Mouse (Mus musculus): ENCODE measurements around the gene Cbfa2t2.
A peak's percentile ranks its signal among the peaks of the same experiment; 100 is the strongest.

Gene Cbfa2t2

DNA sequence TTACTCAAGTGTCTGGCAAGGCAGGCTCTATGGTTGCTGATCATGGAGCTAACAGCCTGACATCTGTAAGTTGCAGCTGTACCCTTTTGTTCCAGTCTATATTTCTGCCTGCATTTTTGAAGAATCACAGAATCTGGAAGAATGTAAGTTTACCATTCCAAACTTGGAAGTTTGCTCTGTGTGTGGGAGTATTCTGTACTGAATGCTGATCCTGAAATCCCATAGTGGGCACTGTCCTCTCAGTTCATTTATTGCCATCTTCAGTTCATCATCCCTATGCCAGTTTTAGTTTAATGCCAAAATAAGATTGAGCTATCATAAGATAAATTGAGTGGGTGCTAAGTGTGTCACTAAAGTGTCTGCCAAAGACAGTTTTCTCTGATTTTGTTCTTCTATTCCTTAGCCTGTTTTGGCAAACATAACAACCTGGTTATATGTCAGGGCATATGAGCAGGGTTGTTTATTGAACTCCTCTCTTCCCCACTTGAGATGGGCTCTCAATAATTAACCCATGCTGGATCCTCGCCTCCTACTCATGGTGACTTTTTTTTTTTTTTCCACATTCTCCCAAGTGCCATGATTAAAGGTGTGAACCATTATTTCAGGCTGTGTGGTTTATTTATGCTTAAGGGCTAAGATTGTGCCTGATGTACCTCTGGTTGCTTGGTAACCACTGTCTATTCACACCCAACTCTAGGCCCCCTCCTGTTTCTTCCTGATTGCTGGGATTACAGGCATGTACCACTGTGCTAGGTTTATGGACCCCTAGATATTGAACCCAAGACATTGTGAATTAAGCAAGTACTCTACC is 38.2 kb downstream of the Cbfa2t2 start:
- DNase-seq (ENCODE audit: low spot score), result no peak

DNA sequence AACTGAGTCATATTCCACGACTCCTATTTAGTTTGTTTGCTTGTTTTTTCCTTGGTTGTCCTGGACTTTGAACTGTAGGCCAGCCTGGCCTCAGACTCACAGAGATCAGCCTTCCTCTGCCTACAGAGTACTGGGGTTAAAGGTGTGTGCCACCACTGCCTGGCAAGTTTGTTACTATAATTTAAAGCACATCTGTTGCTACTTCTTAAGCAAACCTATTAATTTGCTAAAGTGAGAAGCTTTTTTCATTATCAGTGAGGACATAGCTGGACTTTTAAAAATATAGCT is 38.7 kb downstream of the Cbfa2t2 start:
- DNase-seq (ENCODE audit: low spot score), result no peak

DNA sequence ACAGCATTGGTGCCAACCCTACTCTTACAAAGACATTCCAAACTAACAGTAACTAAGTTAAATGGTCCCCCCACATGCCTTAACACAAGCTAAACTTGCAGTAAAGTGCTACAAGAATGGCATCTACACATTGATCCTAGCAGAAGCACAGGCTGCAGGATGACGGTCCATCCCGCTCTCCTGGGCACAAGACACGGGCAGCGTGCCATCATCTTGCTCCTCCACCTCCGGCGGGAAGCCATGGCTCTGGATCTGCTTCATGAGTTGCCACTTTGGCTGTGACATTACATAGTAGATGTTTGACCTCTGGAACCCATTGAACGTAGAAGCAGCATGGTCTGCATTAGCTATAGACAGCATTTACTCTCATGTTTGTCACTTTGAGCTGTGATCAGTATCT is 39.6 kb downstream of the Cbfa2t2 start:
- no peak for DNase-seq (ENCODE audit: low spot score)

DNA sequence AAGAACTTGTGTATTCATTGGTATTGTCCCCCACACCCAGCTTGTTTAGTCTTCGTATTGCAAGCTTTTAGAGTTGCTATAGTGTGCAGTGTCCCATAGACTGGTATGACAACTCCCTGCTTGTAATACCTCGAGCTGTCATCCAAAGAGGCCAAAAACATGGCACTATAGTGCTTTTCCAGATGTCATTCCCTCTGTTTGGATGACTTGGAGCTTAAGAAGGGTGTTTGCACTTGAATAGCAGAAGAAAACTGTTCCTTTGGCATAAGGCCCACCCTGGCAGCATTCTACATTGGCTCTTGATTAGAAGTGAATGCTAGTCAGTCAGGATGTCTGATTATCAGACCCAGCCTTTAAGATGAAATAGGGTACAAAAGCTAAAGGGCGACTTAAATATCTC is 40.7 kb downstream of the Cbfa2t2 start:
- DNase-seq (ENCODE audit: low spot score), result no peak

DNA sequence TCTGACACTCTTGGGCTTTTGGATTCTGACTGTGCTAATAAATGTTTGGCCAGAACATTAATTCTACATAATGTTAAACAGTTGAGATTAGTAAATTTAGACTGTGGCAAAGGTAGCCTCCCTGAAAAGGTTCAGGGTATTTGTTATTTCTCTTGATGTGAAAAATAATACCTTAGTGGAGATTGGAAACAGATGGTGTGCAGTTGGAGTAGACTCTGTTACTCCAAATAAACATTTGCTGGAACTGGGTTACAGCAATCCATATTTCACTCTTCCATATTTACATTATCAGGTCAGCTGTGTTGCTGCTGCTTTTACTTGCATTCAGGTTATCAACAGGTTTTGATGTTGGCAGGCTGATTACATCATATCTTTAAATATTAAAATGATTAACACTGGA is 55.5 kb downstream of the Cbfa2t2 start:
- DNase-seq (ENCODE audit: low spot score), result peak; percentile 22

DNA sequence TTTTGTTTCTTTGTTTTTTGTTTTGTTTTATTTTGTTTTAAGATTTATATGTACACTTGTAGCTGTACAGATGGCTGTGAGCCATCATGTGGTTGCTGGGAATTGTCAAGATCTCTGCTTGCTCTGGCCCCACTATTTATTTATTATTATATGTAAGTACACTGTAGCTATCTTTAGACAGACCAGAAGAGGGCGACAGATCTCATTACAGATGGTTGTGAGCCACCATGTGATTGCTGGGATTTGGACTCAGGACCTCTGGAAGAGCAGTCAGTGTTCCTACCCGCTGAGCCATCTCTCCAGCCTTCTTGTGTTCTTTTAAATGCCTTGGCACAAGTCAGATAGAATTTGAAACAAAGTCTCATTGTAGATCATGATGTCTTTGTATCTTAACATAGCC is 57.3 kb downstream of the Cbfa2t2 start:
- DNase-seq (ENCODE audit: low spot score), result peak; percentile 19

DNA sequence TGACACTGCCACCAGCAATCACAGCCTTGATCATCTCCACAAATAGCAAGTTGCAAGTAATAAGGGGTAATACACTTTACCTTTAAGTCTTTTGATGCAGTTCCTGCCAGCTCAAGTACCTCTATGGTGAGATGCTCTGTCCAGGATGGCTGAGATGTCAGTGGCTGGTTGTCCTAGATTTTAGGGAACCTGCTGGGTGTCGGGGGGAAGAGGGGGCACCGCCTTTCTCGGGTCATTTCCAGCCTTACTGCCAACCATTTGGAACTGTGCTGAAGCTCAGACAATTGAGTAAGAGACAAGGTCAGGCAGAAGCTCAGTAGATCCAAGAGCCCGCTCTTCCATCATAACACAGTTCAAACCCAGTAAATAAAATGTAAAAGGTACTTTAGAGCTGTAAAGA is 58.7 kb downstream of the Cbfa2t2 start:
- DNase-seq (ENCODE audit: low spot score), result no peak

DNA sequence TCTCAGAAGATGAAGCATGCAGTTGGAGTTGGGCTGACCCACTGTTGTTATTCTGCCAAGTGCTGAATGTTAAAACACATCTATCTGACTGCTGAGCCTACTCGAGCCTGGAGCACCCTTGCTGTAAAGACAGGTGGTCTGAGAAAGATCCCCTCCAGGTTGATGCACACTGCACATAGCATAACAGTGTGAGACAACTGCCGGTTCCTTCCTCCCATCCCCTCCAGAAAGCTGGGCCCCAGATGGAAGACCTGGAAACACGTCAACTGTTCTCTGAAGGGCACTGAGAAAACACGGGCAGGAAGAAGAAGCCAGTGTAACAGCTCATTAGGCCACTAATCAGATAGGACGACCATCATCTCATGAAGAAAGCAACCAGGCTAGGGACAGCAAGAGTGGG is 62.3 kb downstream of the Cbfa2t2 start:
- no peak for DNase-seq (ENCODE audit: low spot score)

DNA sequence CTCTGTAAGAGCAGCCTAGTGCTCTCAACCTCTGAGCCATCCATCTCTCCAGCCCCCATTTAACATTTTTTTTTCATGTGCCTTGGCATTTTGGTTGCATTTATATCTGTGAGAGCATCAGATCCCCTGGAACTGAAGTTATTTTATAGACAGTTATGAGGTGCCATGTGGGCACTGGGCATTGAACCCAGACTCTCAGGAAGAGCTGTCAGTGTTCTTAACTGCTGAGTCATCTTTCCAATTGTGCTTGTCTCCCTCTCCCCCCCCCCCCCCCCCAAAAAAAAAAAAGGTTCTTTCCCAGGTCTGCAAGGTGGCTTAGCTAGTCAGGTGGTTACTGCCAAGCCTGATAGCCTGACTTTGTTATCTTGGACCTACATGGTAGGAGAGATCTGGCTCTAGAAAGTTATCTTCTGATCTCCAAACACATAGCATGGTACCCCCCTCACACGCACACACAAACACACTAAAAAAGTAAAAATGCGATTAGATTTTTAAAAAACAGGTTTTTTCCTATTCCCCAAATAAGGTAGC is 63.5 kb downstream of the Cbfa2t2 start:
- no peak for DNase-seq (ENCODE audit: low spot score)

DNA sequence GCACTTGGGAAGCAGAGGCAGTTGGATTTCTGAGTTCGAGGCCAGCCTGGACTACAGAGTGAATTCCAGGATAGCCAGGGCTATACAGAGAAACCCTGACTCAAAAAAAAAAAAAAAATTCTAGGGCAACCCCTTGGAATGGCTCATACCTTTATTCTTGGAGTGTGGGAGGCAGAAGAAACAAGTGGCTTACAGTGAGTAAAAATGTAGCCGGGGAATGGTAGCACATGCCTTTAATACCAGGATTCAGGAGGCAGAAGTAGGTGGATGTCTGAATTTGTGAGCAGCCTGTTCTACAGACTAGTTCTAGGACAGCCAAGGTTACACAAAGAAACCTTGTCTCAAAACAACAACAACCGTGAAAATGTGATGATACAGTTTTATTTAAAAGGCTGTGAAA is 64.5 kb downstream of the Cbfa2t2 start:
- DNase-seq (ENCODE audit: low spot score), result no peak

DNA sequence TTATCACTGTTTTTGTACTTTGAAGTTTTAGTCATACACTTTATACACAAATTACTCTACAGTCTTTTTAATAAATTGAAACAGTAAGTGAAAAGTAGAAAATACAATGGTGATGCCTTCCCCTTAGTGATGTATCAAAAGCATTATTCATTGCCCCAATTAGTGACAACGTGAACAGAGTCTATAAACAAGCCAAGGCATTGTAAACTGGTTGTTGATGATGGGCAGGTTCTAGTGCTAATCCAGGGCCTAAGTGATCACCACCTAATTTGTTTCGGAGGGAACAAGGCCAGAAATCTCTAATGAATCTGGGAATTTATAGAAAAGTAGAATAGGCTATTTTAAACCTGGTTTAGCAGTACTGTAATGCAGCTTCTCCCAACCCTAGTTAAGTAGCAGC is 70.8 kb downstream of the Cbfa2t2 start:
- DNase-seq (ENCODE audit: low spot score), result no peak

DNA sequence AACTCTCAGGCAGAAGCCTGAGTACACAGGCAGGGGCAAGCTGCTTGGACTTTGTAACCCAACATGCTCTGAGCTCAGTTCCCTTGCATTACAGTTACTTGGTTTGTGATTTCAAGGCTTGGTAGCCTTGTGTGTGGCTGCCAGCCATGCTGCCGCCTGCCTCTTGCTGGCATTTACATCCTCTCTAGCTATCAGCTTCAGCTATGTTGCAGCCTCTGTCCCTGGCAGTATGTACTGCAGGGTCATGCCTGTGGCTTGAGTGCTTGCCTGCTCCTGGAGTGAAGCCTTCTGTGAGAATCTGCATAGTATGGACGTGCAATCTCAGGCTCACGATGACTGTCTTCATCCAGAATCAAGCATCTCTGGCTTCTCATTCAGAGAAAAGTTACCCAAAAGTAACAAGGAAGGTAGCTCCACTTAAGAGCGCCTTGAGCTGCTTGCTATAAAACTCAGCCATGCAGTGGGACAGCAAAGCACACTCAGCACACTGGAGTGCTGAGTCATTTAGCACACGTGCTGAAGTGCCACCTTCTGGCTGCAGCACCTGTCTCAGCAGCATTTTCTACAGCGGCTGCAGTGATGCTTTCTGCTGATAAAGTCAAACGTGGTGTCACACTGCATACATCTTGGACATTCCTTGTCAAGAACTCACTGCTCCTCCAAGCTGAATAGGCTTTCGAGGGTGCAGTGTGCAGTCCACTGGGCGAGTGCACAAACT is 71.4 kb downstream of the Cbfa2t2 start:
- DNase-seq (ENCODE audit: low spot score), result no peak

DNA sequence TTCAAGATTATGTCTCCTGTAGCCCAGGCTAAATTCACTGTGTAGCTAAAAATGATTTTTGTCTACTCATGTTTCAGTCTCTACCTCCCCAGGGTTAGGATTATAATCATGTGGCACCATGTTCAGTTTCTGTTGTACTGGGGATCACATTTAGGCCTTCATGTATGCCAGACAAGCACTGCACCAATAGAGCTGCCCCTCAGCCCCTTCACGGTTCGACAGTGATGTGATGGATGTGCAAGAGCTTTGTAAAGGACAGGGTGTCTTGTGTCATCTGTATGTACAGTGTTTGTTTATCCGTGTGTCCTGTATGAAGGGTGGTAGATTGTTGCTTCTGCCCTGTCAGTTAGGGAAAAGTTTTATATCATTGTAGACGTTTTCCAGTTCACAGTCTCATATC is 72.2 kb downstream of the Cbfa2t2 start:
- no peak for DNase-seq (ENCODE audit: low spot score)

DNA sequence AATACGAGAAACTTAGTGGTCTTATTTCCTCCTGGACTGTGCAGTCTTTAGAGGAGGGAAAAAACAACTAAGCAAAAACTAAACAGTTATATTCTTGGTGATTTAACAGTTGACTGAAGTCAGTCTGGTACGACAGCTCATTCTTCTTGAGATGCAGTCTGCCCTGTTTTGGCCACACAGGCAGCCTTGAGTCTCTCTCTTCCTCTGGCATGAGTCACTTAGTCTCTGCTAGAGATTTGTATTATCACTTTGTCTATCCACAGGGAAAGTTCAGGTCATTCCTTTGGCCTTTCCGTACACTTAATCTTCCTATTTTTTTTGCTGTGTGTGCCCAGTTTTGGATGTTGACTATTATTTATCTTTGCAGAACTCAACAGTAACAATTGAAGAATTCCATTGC is 73.9 kb downstream of the Cbfa2t2 start:
- no peak for DNase-seq (ENCODE audit: low spot score)

DNA sequence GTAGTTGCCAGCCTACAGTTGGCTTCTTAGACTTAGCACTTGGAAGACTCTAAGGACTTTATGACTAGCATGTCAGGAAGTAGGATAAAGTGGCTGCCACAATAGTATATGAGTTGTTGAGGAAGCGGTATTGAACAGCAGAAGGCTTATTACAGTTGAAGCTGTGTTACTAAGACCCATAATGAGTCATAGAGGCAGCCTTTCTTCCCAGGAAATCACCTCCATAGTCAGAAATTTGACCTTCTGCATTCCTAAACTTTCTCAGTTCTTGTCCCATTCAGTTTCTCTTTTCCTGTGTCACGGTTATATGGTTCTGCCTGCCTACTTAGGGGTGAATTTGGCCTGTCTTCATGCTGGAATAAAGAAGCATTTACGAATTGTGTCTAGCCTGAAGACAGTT is 80.7 kb downstream of the Cbfa2t2 start:
- DNase-seq (ENCODE audit: low spot score), result no peak

DNA sequence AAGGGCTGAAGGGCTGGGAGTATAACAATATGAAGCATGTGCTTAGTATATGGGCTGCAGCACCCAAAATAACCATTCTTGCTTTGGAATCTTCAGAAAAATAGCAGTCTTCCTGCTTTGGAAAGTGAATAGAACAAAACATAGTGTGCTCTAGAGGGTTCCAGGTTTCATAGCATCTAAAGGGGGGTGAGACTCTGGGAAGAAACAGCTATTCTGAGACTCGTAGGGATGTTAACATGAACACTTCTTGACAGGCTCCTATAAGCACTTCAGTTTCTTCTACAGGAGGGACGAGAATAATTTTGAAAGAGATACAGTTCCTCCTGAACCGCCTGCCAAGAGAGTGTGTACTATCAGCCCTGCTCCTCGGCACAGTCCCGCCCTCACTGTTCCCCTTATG is 81.1 kb downstream of the Cbfa2t2 start:
- no peak for DNase-seq (ENCODE audit: low spot score)

DNA sequence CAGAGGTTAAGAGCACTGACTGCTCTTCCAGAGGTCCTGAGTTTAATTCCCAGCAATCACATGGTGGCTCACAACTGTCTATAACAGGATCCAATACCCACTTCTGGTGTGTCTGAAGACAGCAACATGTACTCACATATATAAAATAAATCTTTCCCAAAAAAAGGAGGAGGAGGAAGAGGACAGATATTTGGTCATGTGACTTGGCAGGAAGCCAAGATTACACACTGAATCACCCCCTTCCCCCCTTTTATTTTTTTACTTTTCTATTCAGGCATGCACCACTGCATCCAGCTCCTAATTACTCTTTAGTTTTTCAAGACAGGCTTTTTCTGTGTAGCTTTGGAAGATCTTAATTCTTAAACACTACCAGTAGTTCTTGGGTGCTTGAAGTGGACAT is 85.2 kb downstream of the Cbfa2t2 start:
- no peak for DNase-seq (ENCODE audit: low spot score)

DNA sequence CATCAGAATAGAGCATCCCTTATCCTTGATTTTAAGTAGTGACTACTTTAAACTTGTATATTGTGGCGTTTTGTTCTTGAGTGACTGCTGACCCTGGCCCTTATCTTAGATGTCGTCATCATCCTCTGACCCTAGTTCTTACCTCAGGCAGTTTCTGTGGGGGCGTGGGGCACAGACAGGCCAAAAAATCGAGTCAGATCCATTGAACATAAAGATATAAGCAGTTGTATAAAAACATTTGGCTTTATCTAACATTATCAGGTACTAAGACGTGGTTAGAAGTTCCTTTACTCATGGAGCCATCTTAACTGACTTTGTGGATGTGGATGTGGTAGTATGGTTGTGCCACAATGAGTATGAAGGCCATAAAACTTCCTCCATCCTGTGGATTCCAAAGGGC is 86.1 kb downstream of the Cbfa2t2 start:
- DNase-seq (ENCODE audit: low spot score), result no peak

DNA sequence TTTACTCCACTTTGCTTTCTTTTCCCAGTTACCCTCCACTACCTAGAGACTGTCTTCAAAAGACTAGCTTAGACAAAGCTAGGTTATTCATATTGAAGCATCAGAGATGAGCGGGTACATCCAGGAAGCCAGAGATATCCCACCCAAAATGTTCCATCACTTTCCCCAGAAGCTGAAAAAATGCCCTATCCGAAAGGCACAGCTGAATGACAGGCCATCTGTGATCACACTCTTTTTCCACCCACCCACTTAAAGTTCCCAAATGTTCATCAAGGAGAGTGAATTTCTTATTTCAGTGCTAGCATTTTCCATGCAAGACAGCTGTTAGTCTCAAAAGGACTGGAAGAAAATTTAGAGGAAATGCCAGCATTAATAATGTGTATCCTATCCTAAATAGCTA is 89.0 kb downstream of the Cbfa2t2 start:
- DNase-seq (ENCODE audit: low spot score), result no peak

DNA sequence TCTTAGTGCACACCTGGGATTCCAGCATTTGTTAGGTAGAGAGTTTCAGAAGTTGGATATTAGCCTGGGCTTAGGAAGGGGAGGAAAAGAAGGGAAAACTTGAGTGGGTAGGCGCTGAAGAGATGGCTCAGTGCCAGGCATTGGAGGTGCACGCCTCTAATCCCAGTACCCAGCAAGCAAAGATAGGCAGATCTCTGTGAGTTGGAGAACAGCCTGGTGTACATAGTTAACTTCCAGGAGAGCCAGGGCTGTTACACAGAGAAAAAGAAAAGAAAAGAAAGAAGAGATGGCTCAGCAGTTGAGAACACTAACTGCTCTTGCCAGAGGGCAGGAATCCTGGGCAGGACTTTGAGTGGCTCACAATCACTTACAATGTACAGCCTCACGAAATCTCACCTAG is 90.2 kb downstream of the Cbfa2t2 start:
- DNase-seq (ENCODE audit: low spot score), result no peak

DNA sequence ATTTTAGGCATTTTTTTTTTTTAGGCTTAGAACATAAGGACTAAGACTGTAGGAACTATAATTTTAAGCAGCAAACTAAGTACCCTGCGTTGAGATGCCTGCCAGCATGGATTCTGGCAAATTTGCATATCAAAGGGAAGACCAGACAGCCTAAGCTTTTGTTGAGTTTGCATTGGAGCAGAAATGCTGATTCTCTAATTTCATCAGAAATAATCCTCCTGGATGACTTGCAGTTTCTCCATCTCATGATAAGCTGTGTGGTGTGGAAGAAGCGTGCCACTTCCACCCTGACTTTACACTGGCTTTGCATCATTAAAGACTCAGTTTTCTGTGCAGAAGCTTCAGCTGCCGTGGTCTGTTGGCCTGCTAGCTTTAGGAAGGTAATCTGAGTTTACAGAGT is 96.6 kb downstream of the Cbfa2t2 start:
- no peak for DNase-seq (ENCODE audit: low spot score)

DNA sequence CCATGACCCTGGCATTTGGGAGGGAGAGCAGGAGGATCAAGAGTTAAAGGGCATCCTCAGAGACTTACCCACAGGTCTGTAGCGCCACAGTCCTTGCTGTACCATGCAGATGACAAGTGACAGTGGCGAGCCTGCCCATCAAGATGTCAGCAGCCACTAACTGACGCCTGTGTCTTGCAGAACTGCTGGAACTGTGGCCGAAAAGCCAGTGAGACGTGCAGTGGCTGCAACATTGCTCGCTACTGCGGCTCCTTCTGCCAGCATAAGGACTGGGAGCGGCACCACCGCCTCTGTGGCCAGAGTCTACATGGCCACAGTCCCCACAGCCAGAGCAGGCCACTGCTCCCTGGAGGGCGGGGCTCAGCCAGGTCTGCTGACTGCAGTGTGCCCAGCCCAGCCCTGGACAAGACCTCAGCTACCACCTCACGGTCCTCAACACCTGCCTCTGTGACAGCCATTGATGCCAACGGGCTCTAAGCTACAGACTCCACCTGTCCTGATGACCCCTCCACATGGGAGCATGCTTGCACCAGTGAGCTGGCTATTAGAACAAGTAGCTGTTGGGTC is 98.5 kb downstream of the Cbfa2t2 start:
- no peak for DNase-seq (ENCODE audit: low spot score)

DNA sequence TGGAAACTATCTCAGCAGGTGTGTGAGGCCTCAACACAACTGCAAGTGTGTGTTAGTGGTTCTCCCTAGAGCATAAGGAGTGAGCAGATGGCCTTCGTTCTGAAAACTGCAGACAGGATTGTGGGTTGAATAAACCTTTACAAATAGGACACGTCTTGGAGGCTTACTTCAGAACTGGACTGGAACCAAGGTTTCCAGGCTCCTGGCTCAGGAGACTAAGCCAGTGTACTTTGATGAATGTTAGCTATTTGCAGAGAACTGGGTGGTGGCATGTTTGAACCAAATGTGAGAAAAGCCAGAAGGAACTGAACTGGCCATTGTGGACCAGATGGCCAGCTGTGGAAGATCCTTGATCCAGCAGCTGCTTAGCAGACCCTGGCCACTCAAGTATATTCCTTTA is 102.0 kb downstream of the Cbfa2t2 start:
- DNase-seq (ENCODE audit: low spot score), result no peak

DNA sequence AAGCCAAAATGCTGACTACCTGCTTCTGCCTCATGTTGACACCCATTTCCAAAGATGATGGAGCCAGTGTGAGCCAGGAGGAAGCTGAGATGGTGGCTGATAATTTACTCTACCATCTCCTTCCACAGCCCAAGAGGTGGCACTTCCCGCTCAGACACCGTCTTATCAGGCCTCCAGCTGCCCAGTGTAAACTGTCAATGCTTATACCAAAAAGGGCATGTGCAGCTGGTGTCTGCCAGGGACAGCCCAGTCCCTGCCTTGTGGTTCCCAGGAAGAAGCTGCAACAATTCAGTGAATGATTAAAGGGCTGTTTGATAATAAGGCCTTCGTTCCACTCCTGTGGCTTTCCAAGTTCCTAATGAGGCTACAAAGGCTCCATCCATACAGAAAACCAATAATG is 102.4 kb downstream of the Cbfa2t2 start:
- no peak for DNase-seq (ENCODE audit: low spot score)
